Mouse (Mus musculus) G1E (cell line): ENCODE measurements at regions not wholly inside any gene's neighbourhood (a gene's known extent, or its start where the extent isn't known, plus 50 kb on each side); places are given as distances from the start of the nearest gene placed in this dataset.

Experiments used
- ATAC-seq: 2 replicates; pipeline ENCODE4 v1.8.0; 2016; ENCODE audit warnings: mild to moderate bottlenecking; ENCODE audit not compliant: insufficient number of reproducible peaks, poor library complexity, low FRiP score, severe bottlenecking; ENCODE audit errors: extremely low read depth
- DNase-seq: peaks from one replicate; pipeline ENCODE4 v3.0.0; 2012; ENCODE audit warnings: low spot score
- H3K27me3 ChIP-seq: 2 replicates; pipeline ENCODE4 v1.6.1; 2012; ENCODE audit warnings: mild to moderate bottlenecking, low read length, inconsistent platforms; ENCODE audit not compliant: insufficient read depth
- H3K36me3 ChIP-seq: replicated peaks from 2 replicates; pipeline ENCODE3; 2012; ENCODE audit warnings: mild to moderate bottlenecking, inconsistent platforms
- H3K4me1 ChIP-seq: 2 replicates; pipeline ENCODE4 v1.6.1; 2012; ENCODE audit warnings: low read depth, low read length, inconsistent platforms, mixed read lengths; ENCODE audit not compliant: insufficient read depth
- H3K4me3 ChIP-seq: 2 replicates; pipeline ENCODE4 v1.5.1; 2012; ENCODE audit warnings: low read depth, mild to moderate bottlenecking, inconsistent platforms, low read length, moderate library complexity, mixed read lengths
- H3K9me3 ChIP-seq: replicated peaks from 2 replicates; pipeline ENCODE4 v1.6.1; 2012; ENCODE audit warnings: inconsistent platforms
- CTCF ChIP-seq: IDR thresholded peaks from 2 replicates; pipeline ENCODE4 v1.5.1; 2012; ENCODE audit warnings: low read depth, low read length, inconsistent platforms, mixed read lengths
- GATA1 ChIP-seq: IDR thresholded peaks from 2 replicates; pipeline ENCODE4 v1.6.1; 2012; ENCODE audit warnings: borderline replicate concordance, low read length, inconsistent platforms, mixed read lengths
- GATA2 ChIP-seq: IDR thresholded peaks from 2 replicates; pipeline ENCODE4 v1.6.1; 2012; ENCODE audit warnings: low read depth, low read length, inconsistent platforms, borderline replicate concordance
- POLR2AphosphoS5 ChIP-seq: IDR thresholded peaks from 2 replicates; pipeline ENCODE4 v1.6.1; 2012; ENCODE audit warnings: low read depth, low read length, inconsistent platforms; ENCODE audit not compliant: insufficient replicate concordance
- TAL1 ChIP-seq: conservative IDR thresholded peaks from 2 replicates; pipeline ENCODE4 v1.6.1; 2012; ENCODE audit warnings: low read depth, low read length, inconsistent platforms, mixed read lengths

DNA sequence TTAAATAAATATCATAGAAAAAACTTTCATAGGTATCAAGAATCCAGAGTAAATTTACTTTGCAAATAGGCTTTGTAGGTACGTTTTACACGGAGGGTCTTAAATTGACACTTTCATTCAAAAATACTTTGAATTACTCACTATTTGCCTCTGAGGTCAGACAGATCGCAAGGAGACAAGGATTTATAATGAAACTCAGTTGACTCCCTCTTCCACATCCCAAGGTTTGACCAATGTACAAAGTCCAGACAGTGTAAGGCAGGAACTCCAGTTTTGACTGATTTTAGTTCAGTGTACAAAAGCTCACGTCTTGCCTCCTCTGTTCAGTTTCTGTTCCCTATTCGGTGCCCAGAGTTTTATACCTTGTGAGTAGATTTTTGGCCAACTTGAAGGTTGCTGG, 205.8 kb downstream of the Foxa2 start:
- ATAC-seq (no peak), DNase-seq (no peak)
- Histone ChIP-seq H3K27me3 (no peaks in the 10 kb centered on the region), H3K4me1 (no peaks in the 10 kb centered on the region), H3K4me3 (no peak overlapping the region), H3K9me3 (peaks cover 27% of the 10 kb centered on the region), H3K36me3 (no peaks in the 10 kb centered on the region)
- TF ChIP-seq TAL1 (no peak), CTCF (no peak), POLR2AphosphoS5 (no peak), GATA1 (no peak), GATA2 (no peak)

DNA sequence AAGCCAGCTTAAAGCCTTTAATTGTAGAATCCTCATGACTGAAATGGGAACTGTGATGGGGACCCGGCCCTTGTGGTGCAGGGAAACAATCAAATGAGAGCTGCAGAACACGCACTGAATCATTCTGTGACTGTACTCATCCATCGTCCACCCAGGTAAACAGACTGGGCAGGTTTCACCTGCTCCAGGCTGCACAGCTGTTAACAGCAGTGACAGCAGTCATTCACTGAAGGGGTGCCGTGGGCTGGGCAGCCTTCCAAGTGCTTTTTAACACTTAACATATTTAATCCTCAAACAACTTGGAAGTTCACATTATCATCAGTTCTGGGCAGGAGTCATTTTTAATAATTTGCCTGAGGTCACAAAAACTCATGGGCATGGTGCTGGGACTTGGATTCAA, 208.2 kb downstream of the Foxa2 start:
- ATAC-seq: no peak
- H3K36me3 ChIP-seq: no peaks in the 10 kb centered on the region
- H3K4me3 ChIP-seq: no peak overlapping the region
- no peak for TF ChIP-seq GATA1
- no peak for TF ChIP-seq POLR2AphosphoS5
- no peaks in the 10 kb centered on the region for H3K4me1 ChIP-seq
- peaks cover 20% of the 10 kb centered on the region for H3K9me3 ChIP-seq
- DNase-seq: no peak
- no peaks in the 10 kb centered on the region for H3K27me3 ChIP-seq

DNA sequence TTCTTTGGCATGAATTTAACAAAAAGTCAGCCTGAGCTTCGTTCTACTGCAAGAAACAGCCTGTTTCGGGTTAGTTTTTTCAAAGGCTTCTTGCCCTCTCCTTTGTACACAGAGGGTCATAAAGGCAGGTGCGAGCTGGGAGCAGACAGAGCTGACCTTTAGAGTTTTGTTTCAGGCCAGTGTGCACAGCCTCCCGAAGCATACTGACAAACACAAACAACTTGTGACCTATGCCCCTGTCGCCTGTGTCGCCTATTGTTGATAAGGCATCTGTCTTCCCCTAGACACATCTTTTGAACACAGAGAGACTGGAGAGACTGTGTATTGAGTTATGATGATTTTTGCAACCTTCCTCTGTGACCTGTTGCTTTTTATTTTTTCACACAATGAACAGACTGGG, 216.2 kb downstream of the Foxa2 start:
- TF ChIP-seq CTCF (no peak), POLR2AphosphoS5 (no peak), TAL1 (no peak), GATA1 (no peak), GATA2 (no peak)
- ATAC-seq: no peak

DNA sequence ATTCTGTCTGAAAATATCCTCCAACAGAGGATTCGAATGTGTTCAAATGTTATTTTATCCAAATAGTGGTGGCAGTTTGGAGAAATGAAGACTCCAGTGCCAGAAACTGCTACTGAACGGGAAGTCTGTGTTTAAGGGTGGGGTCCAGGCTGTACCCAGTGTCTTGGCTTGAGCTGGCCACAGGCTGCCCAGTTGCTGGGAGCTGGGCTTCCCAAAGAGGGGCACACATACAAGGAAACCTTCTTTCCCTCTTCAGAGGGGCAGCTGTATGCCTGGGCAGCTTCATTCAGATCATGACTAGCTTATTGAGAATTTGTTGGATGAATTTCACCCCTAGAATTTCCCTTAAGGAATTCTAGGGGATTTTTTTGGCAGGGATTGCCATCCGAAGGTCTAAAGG, 229.8 kb downstream of the Foxa2 start:
- H3K27me3 ChIP-seq: no peaks in the 10 kb centered on the region
- no peak overlapping the region for H3K4me3 ChIP-seq
- no peaks in the 10 kb centered on the region for H3K4me1 ChIP-seq
- peaks cover 8% of the 10 kb centered on the region; the same call in 1 of the 2 replicates for H3K9me3 ChIP-seq
- no peaks in the 10 kb centered on the region for H3K36me3 ChIP-seq
- ATAC-seq: no peak
- no peak for DNase-seq
- no peak for TF ChIP-seq CTCF
- no peak for TF ChIP-seq POLR2AphosphoS5
- no peak for TF ChIP-seq GATA2
- TF ChIP-seq TAL1: no peak
- TF ChIP-seq GATA1: no peak

More for the DNA sequence above, 216.2 kb downstream of the Foxa2 start:
- no peaks in the 10 kb centered on the region for H3K4me1 ChIP-seq
- no peak overlapping the region for H3K4me3 ChIP-seq
- H3K9me3 ChIP-seq: peaks cover 9% of the 10 kb centered on the region; the same call in 1 of the 2 replicates
- no peaks in the 10 kb centered on the region for H3K36me3 ChIP-seq
- no peaks in the 10 kb centered on the region for H3K27me3 ChIP-seq
- DNase-seq: no peak

DNA sequence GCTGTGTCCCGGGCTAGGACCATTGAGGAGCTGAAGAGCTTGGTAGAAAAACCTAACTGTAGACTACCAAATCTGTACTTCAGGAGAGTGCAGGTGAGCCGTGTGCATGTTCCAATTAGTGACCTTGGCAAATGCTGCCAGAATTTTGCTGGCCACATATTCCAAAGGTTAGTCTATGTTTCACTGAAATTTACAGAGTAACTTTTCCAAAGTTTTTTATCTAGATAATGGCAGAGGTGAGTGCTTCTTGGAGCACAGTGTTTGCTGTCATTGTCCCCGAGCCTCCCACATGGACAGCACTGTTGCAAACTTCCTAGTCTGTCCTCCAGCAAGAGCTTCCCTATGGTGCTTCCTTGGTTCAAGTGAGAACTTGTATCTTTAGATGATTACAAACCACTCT, 232.5 kb downstream of the Foxa2 start:
- DNase-seq: no peak
- peaks cover 8% of the 10 kb centered on the region; the same call in 1 of the 2 replicates for H3K9me3 ChIP-seq
- TF ChIP-seq GATA2 (no peak), POLR2AphosphoS5 (no peak), GATA1 (no peak), CTCF (no peak), TAL1 (no peak)
- no peak for ATAC-seq
- H3K27me3 ChIP-seq: no peaks in the 10 kb centered on the region
- H3K4me3 ChIP-seq: no peak overlapping the region
- H3K36me3 ChIP-seq: no peaks in the 10 kb centered on the region
- H3K4me1 ChIP-seq: no peaks in the 10 kb centered on the region

DNA sequence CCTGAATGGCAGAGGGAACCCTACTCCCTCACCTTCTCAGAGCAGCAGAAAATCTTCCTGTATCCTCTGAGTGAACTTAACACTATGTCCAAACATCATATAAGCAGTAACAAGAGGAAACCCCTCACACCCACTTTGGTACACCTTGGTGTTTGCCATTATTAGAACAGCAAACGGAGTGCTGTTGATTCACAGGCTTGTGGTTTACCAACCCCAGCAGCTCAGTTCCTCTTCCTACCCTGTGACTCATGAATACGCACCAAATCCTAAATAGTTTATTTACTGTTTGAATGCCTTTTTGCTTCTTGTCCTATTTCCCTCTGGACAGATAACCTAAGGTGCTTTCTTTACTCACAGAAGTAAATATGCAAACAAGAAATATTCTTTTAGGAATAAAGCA, 233.3 kb downstream of the Foxa2 start:
- Histone ChIP-seq H3K4me3 (no peak overlapping the region), H3K27me3 (no peaks in the 10 kb centered on the region), H3K4me1 (no peaks in the 10 kb centered on the region), H3K36me3 (no peaks in the 10 kb centered on the region), H3K9me3 (peaks cover 8% of the 10 kb centered on the region; the same call in 1 of the 2 replicates)
- no peak for ATAC-seq
- no peak for DNase-seq
- TF ChIP-seq GATA1: no peak
- TF ChIP-seq CTCF: no peak
- TF ChIP-seq POLR2AphosphoS5: no peak
- no peak for TF ChIP-seq TAL1
- no peak for TF ChIP-seq GATA2

DNA sequence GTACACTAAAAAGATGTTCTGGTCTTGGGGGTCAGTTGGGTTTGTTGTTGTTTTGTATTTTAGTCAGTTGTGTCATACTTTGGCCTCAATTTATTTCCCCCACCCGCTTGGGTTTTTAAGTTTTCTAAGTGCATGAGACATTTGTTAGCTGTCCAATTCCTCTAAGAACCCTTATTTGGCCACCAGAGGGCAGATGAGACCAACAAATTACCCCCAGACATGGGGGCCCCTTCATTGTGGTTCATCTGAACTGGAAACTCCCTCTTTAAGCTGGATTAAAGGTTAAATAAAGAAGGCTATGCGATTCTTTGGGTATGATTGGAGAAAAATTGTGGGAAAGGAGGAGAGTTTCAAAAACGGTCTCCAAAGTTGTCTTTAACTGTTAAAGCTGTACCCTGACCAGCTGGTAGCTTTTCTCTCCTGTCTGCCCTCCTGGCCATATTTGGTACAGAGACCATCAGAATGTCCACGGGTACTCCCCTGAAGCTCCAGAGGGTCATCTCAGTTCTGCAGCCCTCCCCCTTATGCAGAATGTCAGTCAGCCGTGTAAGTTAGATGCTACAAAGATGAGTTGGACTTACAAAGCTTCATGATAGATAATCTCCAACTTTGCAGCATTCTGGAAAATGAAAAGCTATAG, 238.6 kb downstream of the Foxa2 start:
- H3K4me3 ChIP-seq: no peak overlapping the region
- H3K4me1 ChIP-seq: no peaks in the 10 kb centered on the region
- peaks cover 13% of the 10 kb centered on the region for H3K9me3 ChIP-seq
- no peak for TF ChIP-seq POLR2AphosphoS5
- no peak for TF ChIP-seq TAL1
- no peak for TF ChIP-seq GATA2
- no peak for TF ChIP-seq GATA1
- TF ChIP-seq CTCF: no peak
- ATAC-seq (no peak), DNase-seq (no peak)
- H3K36me3 ChIP-seq: no peaks in the 10 kb centered on the region
- H3K27me3 ChIP-seq: no peaks in the 10 kb centered on the region
